12 mouse cellular contexts compared by ENCODE assay signal in genomic region chr4:137212106-137212505, GRCm38 (mm10).
DNase-seq lines count a peak whose midpoint lies in the region; ATAC-seq lines count a peak whose summit lies in the region.
"Had no signal": no experiment of that assay in that cellular context is flagged by ENCODE, and none has a peak within 500 bp of the region (broad histone marks: within the 10 kb centered on the region; RNA-seq: fewer than 3 reads in every experiment).

No protein-coding gene starts in this region.

- H3K36me3 ChIP-seq in heart, embryonic 14.5 days (ENCODE audit: control insufficient read depth, insufficient read depth, low read length): no peaks in the 10 kb centered on the region
- no peaks in the 10 kb centered on the region for H3K36me3 ChIP-seq in midbrain, embryonic 11.5 days (ENCODE audit: control insufficient read depth, insufficient read depth, low read length)
- no peaks in the 10 kb centered on the region for H3K36me3 ChIP-seq in midbrain, embryonic 15.5 days (replicated peaks)
- H3K36me3 ChIP-seq in embryonic facial prominence, embryonic 10.5 days (replicated peaks): no peaks in the 10 kb centered on the region

- WGBS in heart, embryonic 14.5 days: 22% methylated on average over 14 of the region's 14 CpGs
- 35% methylated on average over 14 of the region's 14 CpGs for WGBS in midbrain, embryonic 11.5 days
- 29% methylated on average over 14 of the region's 14 CpGs for WGBS in midbrain, embryonic 15.5 days
- WGBS in embryonic facial prominence, embryonic 10.5 days: 59% methylated on average over 14 of the region's 14 CpGs

- H3K27ac ChIP-seq in heart, embryonic 14.5 days (replicated peaks in 1 of 2; ENCODE audit: control insufficient read depth in 1 of 2, insufficient read depth in 1 of 2, low read depth in 2 of 2, low read length in 2 of 2): no peak overlapping the region
- no peak overlapping the region for H3K27ac ChIP-seq in midbrain, embryonic 11.5 days (ENCODE audit: low read depth, low read length)
- no peak overlapping the region for H3K27ac ChIP-seq in midbrain, embryonic 15.5 days
- peak overlapping the region; percentile 69 for H3K27ac ChIP-seq in embryonic facial prominence, embryonic 10.5 days (replicated peaks)
- H3K27ac ChIP-seq: liver, embryonic 14.5 days had no signal

- H3K27me3 ChIP-seq in heart, embryonic 14.5 days (ENCODE audit: control insufficient read depth, insufficient read depth, low read length): peaks cover 8% of the 10 kb centered on the region; the same call in 1 of the 2 replicates
- H3K27me3 ChIP-seq in midbrain, embryonic 11.5 days (ENCODE audit: control insufficient read depth, insufficient read depth, low read length): no peaks in the 10 kb centered on the region
- no peaks in the 10 kb centered on the region; the same call in 1 of the 2 replicates for H3K27me3 ChIP-seq in midbrain, embryonic 15.5 days (replicated peaks)
- H3K27me3 ChIP-seq in embryonic facial prominence, embryonic 10.5 days (replicated peaks; ENCODE audit: low read depth, poor library complexity, severe bottlenecking): peaks cover 4% of the 10 kb centered on the region; the same call in 1 of the 2 replicates

- ATAC-seq in heart, embryonic 14.5 days (ENCODE audit: insufficient number of reproducible peaks, insufficient read depth, low FRiP score, low read depth): no peak
- no peak for ATAC-seq in midbrain, embryonic 11.5 days (ENCODE audit: low FRiP score)
- ATAC-seq in midbrain, embryonic 15.5 days (replicated peaks): no peak
- ATAC-seq: forebrain, embryonic 16.5 days had no signal

- DNase-seq in heart, adult 11 months: no peak
- peak; percentile 83 for DNase-seq in midbrain, embryonic 11.5 days (ENCODE audit: low spot score, missing footprints)
- peak; percentile 53 for DNase-seq in embryonic facial prominence, embryonic 10.5 days (ENCODE audit: low spot score)
- peak; percentile 35 for DNase-seq in mesoderm, embryonic 11.5 days (ENCODE audit: low read depth, low spot score)
- no peak for DNase-seq in thymus, adult 18-20 months
- no peak for DNase-seq in natural killer cell, adult 2 months (ENCODE audit: low spot score in 2 of 2)
- DNase-seq: kidney, adult 2 months; right cerebral cortex, postnatal 25 days had no signal

- peak overlapping the region; percentile 26 for H3K4me2 ChIP-seq in heart, embryonic 14.5 days (ENCODE audit: low read length)
- H3K4me2 ChIP-seq in midbrain, embryonic 11.5 days: no peak overlapping the region
- no peak overlapping the region for H3K4me2 ChIP-seq in midbrain, embryonic 15.5 days

- no peaks in the 10 kb centered on the region for H3K9me3 ChIP-seq in heart, embryonic 14.5 days (ENCODE audit: control insufficient read depth, low read length)
- no peaks in the 10 kb centered on the region for H3K9me3 ChIP-seq in midbrain, embryonic 11.5 days (ENCODE audit: control insufficient read depth, low read length)
- H3K9me3 ChIP-seq in midbrain, embryonic 15.5 days: no peaks in the 10 kb centered on the region
- no peaks in the 10 kb centered on the region for H3K9me3 ChIP-seq in embryonic facial prominence, embryonic 10.5 days

- no peak overlapping the region for H3K9ac ChIP-seq in heart, embryonic 14.5 days (ENCODE audit: low read length)
- no peak overlapping the region for H3K9ac ChIP-seq in midbrain, embryonic 11.5 days (ENCODE audit: low read length)
- H3K9ac ChIP-seq in midbrain, embryonic 15.5 days: no peak overlapping the region
- H3K9ac ChIP-seq: liver, embryonic 14.5 days had no signal

- H3K4me1 ChIP-seq in heart, embryonic 14.5 days (ENCODE audit: control insufficient read depth in 2 of 2, insufficient read depth in 2 of 2, low read length in 2 of 2): peaks cover 17 to 21% of the 10 kb centered on the region in 2 experiments; a peak in 3 of 4 replicates
- H3K4me1 ChIP-seq in midbrain, embryonic 11.5 days (ENCODE audit: control insufficient read depth, insufficient read depth, low read length): peaks cover 11% of the 10 kb centered on the region
- H3K4me1 ChIP-seq in midbrain, embryonic 15.5 days: peaks cover 5% of the 10 kb centered on the region; the same call in 1 of the 2 replicates
- peaks cover 50% of the 10 kb centered on the region for H3K4me1 ChIP-seq in embryonic facial prominence, embryonic 10.5 days

- H3K4me3 ChIP-seq in heart, embryonic 14.5 days (ENCODE audit: control insufficient read depth in 1 of 2, insufficient read depth in 1 of 2, low read depth in 1 of 2, low read length in 2 of 2): no peak overlapping the region
- H3K4me3 ChIP-seq in midbrain, embryonic 11.5 days (ENCODE audit: low read depth, low read length): no peak overlapping the region
- H3K4me3 ChIP-seq in midbrain, embryonic 15.5 days: no peak overlapping the region
- no peak overlapping the region for H3K4me3 ChIP-seq in embryonic facial prominence, embryonic 10.5 days

Comparison
In these comparisons a context has a peak if more than half of its experiments do, and no peak if none do; other contexts are left out.
1. DNase-seq: peak in midbrain, embryonic 11.5 days (single experiment), embryonic facial prominence, embryonic 10.5 days (single experiment) and mesoderm, embryonic 11.5 days (single experiment); none in heart, adult 11 months (single experiment), thymus, adult 18-20 months (0 of 2) and natural killer cell, adult 2 months (0 of 2).